ENCODE assay signal across 9 mouse cellular contexts in genomic region chr12:55888570-55888969, GRCm38 (mm10). TPM values are rescaled to one million over a fixed set of nuclear protein-coding genes. Genes with fewer than 3 reads are reported as not detected.
DNase-seq lines count a peak whose midpoint lies in the region; ATAC-seq lines count a peak whose summit lies in the region.
"Had no signal": no experiment of that assay in that cellular context is flagged by ENCODE, and none has a peak within 500 bp of the region (broad histone marks: within the 10 kb centered on the region; RNA-seq: fewer than 3 reads in every experiment).

No protein-coding gene starts in this region.

- H3K4me2 ChIP-seq in forebrain, embryonic 11.5 days (ENCODE audit: low read depth, low read length, severe bottlenecking), result no peak overlapping the region
- peak overlapping the region; percentile 32 for H3K4me2 ChIP-seq in neural tube, embryonic 14.5 days (ENCODE audit: low read depth, low read length)
- H3K4me2 ChIP-seq: liver, embryonic 15.5 days had no signal

- peaks cover 6% of the 10 kb centered on the region; the same call in 1 of the 2 replicates for H3K4me1 ChIP-seq in forebrain, embryonic 10.5 days
- H3K4me1 ChIP-seq in forebrain, embryonic 11.5 days (replicated peaks; ENCODE audit: control insufficient read depth, insufficient read depth, low read length), result no peaks in the 10 kb centered on the region
- H3K4me1 ChIP-seq in neural tube, embryonic 14.5 days (ENCODE audit: control insufficient read depth, insufficient read depth, low read length), result no peaks in the 10 kb centered on the region
- no peaks in the 10 kb centered on the region for H3K4me1 ChIP-seq in heart, embryonic 10.5 days
- H3K4me1 ChIP-seq: liver, embryonic 15.5 days had no signal

- H3K9me3 ChIP-seq in forebrain, embryonic 10.5 days, result no peaks in the 10 kb centered on the region
- H3K9me3 ChIP-seq in forebrain, embryonic 11.5 days (ENCODE audit: control insufficient read depth, low read length), result no peaks in the 10 kb centered on the region
- no peaks in the 10 kb centered on the region for H3K9me3 ChIP-seq in neural tube, embryonic 14.5 days (ENCODE audit: control insufficient read depth, low read length)
- H3K9me3 ChIP-seq in heart, embryonic 10.5 days, result no peaks in the 10 kb centered on the region
- H3K9me3 ChIP-seq: liver, embryonic 15.5 days had no signal

- no peak overlapping the region for H3K27ac ChIP-seq in forebrain, embryonic 10.5 days
- H3K27ac ChIP-seq in forebrain, embryonic 11.5 days (ENCODE audit: low read depth, low read length), result no peak overlapping the region
- H3K27ac ChIP-seq in neural tube, embryonic 14.5 days (ENCODE audit: low read depth, low read length), result no peak overlapping the region
- no peak overlapping the region for H3K27ac ChIP-seq in heart, embryonic 10.5 days
- H3K27ac ChIP-seq: liver, embryonic 15.5 days had no signal

- peak; percentile 14 for DNase-seq in forebrain, embryonic 10.5 days (ENCODE audit: extremely low spot score, low spot score)
- DNase-seq in forebrain, embryonic 11.5 days (ENCODE audit: low spot score), result no peak
- peak; percentile 3 for DNase-seq in ovary, postnatal 14 days (ENCODE audit: low spot score)
- no peak for DNase-seq in ovary, adult 18-20 months (ENCODE audit: low spot score)
- peak; percentile 8 to 9 for DNase-seq in kidney, postnatal 4 days
- DNase-seq in adrenal gland, postnatal 4 days (ENCODE audit: low spot score in 2 of 2), result no peak
- DNase-seq in heart, embryonic 10.5 days (ENCODE audit: low spot score), result no peak

- H3K4me3 ChIP-seq in forebrain, embryonic 10.5 days, result no peak overlapping the region
- no peak overlapping the region for H3K4me3 ChIP-seq in forebrain, embryonic 11.5 days (ENCODE audit: low read depth, low read length)
- H3K4me3 ChIP-seq in neural tube, embryonic 14.5 days (ENCODE audit: low read depth, low read length), result no peak overlapping the region
- no peak overlapping the region for H3K4me3 ChIP-seq in heart, embryonic 10.5 days
- H3K4me3 ChIP-seq: liver, embryonic 15.5 days had no signal

- no peak overlapping the region for H3K9ac ChIP-seq in forebrain, embryonic 11.5 days (ENCODE audit: low read length)
- H3K9ac ChIP-seq in neural tube, embryonic 14.5 days (replicated peaks; ENCODE audit: low read depth, low read length), result no peak overlapping the region
- H3K9ac ChIP-seq: liver, embryonic 15.5 days had no signal

- no peaks in the 10 kb centered on the region for H3K36me3 ChIP-seq in forebrain, embryonic 10.5 days (replicated peaks)
- H3K36me3 ChIP-seq in forebrain, embryonic 11.5 days (ENCODE audit: control insufficient read depth, insufficient read depth, low read length), result no peaks in the 10 kb centered on the region
- H3K36me3 ChIP-seq in neural tube, embryonic 14.5 days (ENCODE audit: control insufficient read depth, insufficient read depth, low read length), result no peaks in the 10 kb centered on the region
- no peaks in the 10 kb centered on the region for H3K36me3 ChIP-seq in heart, embryonic 10.5 days
- H3K36me3 ChIP-seq: liver, embryonic 15.5 days had no signal

- 29% methylated on average over 5 of the region's 5 CpGs for WGBS in forebrain, embryonic 10.5 days
- 25% methylated on average over 5 of the region's 5 CpGs for WGBS in forebrain, embryonic 11.5 days
- 32% methylated on average over 5 of the region's 5 CpGs for WGBS in neural tube, embryonic 14.5 days
- 36% methylated on average over 5 of the region's 5 CpGs for WGBS in heart, embryonic 10.5 days

- peaks cover 38% of the 10 kb centered on the region for H3K27me3 ChIP-seq in forebrain, embryonic 10.5 days (ENCODE audit: poor library complexity, severe bottlenecking)
- H3K27me3 ChIP-seq in forebrain, embryonic 11.5 days (ENCODE audit: control insufficient read depth, insufficient read depth, low read length), result 0 out of 2 replicates have a peak, but pooled peaks cover 2% of the 10 kb centered on the region
- no peaks in the 10 kb centered on the region for H3K27me3 ChIP-seq in neural tube, embryonic 14.5 days (ENCODE audit: control insufficient read depth, insufficient read depth, low read length)
- H3K27me3 ChIP-seq in heart, embryonic 10.5 days (ENCODE audit: insufficient read depth, poor library complexity, severe bottlenecking), result no peaks in the 10 kb centered on the region
- H3K27me3 ChIP-seq: liver, embryonic 15.5 days had no signal

- ATAC-seq in forebrain, embryonic 11.5 days (replicated peaks; ENCODE audit: low FRiP score), result no peak
- peak; percentile 28; the same call in 1 of the 2 replicates for ATAC-seq in neural tube, embryonic 14.5 days (ENCODE audit: low read depth)

RNA-seq across cellular contexts. Expression of gene Brms1l, which starts 52.4 kb away (rescaled TPM):
- 40.7 and 42.2 TPM in 2 replicates for polyA plus RNA-seq in forebrain, embryonic 10.5 days (2016; fragmentation: Nextera tagmentation; extraction: Ambion mirVana)
- polyA plus RNA-seq in forebrain, embryonic 11.5 days (2014; fragmentation: Nextera tagmentation; extraction: Ambion mirVana), result 36.5 and 39.1 TPM in 2 replicates
- 43.3 and 45.1 TPM in 2 replicates for polyA plus RNA-seq in neural tube, embryonic 14.5 days (2014; fragmentation: Nextera tagmentation; extraction: Ambion mirVana)
- total RNA-seq in adrenal gland, postnatal 4 days (2021), result 10 to 100 TPM; 43.9 to 44.7 TPM
- polyA plus RNA-seq in heart, embryonic 10.5 days (2016; fragmentation: Nextera tagmentation; extraction: Ambion mirVana), result 35.2 and 38.7 TPM in 2 replicates

Comparison
In these comparisons a context has a peak if more than half of its experiments do, and no peak if none do; other contexts are left out.
1. DNase-seq: peak in forebrain, embryonic 10.5 days (single experiment), ovary, postnatal 14 days (single experiment) and kidney, postnatal 4 days (2 of 2); none in forebrain, embryonic 11.5 days (single experiment), ovary, adult 18-20 months (single experiment), adrenal gland, postnatal 4 days (0 of 2) and heart, embryonic 10.5 days (single experiment).